Mouse (Mus musculus): ENCODE results near the gene Stub1.

The Stub1 gene

GRCm38 (mm10) chr17:25786781-25787504 lies 46.3 kb downstream of the Stub1 start:
- no peak for DNase-seq (ENCODE audit: low spot score)

GRCm38 (mm10) chr17:25786280-25786679 lies 46.9 kb downstream of the Stub1 start, which contains the start of gene Ccdc78:
TSS of gene Ccdc78 (plus strand) at chr17:25786580.
- DNase-seq (ENCODE audit: low spot score), result no peak

GRCm38 (mm10) chr17:25785281-25785745 lies 47.9 kb downstream of the Stub1 start, which contains the start of gene Haghl:
TSS of gene Haghl (minus strand) at chr17:25785673.
- peak; percentile 89 for DNase-seq (ENCODE audit: low spot score)

GRCm38 (mm10) chr17:25783861-25784574 lies 49.2 kb downstream of the Stub1 start:
- no peak for DNase-seq (ENCODE audit: low spot score)

- no peak for DNase-seq (ENCODE audit: low spot score)
These were observed 50.1 kb downstream of the Stub1 start for GRCm38 (mm10) chr17:25783086-25783485.

- no peak for DNase-seq (ENCODE audit: low spot score)
These were observed 51.9 kb downstream of the Stub1 start for GRCm38 (mm10) chr17:25781339-25781738.
